Mouse (Mus musculus) frontal cortex, postnatal 10 days (tissue): ENCODE measurements around the gene Tra2b.
"Not testable (repeated sequence)": the region's sequence is repeated elsewhere in the genome, so short reads cannot be mapped to it uniquely, and the experiment has no call there.

ENCODE experiments used
- DNase-seq, 2 experiments: peaks; one replicate each; pipeline ENCODE4 v3.0.0; 2022; ENCODE audit warnings: low spot score in 2 of 2, mixed read lengths in 1 of 2

The Tra2b gene

DNA sequence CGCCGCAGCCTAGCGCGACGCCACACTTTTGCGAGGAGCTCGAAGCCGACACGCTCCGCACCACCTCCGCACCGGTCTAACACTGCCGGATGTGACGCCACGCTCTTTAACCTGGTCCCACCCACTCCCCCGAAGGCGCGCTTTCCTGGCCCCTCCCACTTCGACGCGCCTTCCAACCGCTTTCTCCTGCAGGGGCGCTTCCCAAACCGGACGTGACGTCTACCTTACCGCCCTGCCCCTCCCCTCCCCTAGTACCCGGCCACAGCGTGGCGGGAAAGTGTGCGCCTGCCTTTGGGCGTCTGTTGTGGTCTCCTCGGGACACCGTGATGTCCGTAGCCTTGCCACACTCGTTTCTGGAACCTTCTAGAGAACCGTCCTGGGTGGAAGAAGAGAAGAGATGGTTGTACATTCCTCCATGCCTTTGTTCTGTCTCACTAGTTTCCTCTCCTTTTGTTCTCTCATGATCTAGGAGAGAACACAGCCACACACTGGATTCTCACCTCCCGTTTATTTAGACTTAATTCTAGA lies at the start of gene Tra2b:
Tra2b (minus strand) TSS at position 157 of the 528 bp plus-strand sequence.
- peak; percentile 95 to 98 for DNase-seq

DNA sequence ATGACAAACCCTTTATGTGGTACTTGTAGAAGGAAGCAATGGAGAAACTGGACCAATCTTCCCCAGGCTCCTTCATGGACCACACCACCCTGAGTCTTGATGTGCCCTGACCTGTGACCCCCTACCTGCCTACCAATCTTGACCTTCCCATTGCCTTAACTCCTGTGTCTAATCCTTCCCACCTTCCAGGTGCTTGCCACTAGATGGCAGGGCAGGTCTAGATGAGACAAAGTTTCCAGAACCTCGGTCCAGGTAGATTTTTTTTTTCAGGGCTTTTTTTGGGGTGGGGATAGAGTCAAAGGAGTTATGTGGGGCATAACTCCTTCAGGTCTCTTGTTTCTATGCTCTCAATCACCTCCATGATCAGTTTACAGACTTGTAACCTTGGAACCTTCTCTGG lies 44.8 kb upstream of the Tra2b start:
- peak in 1 of 2 experiments; percentile 25 for DNase-seq

DNA sequence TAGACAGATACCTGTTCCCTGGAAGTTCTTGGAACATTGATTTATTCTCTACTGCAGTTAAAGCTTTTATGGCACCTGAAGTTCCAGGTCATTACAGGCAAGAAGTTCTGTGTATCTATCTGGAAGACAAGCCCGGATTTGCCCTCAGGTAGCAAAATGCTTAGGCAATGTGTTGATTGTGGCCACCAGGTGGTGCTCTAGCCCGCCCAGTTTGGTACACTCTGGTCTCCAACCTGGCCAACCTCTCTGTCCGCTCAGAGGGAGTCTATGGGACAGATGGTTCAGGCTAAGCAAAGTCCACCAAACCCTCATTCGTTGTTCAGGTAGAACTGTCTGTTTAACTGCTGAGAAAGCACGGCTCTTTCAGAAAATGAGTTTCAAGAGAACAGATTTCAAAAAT lies 36.8 kb upstream of the Tra2b start:
- DNase-seq = peak in 1 of 2 experiments; percentile 62

DNA sequence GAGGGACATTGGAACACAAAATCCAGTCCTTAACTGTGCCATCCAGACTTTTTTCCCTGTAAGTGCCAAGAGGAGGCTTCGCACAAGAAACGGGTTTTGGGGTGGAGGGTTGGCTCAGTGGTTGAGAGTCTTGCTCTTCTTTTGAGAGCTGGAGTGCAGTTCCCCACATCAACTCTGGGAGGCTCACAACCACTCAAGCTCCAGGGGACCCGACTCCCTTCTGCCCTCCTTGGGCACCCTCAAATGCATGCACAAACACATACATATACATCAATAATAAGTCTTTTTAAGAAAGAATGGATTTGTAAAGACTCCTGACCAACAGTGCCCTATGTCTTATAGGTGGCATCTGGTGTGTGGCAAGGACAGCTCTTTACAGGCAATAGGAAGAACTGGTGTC lies 35.6 kb upstream of the Tra2b start:
- no peak for DNase-seq

DNA sequence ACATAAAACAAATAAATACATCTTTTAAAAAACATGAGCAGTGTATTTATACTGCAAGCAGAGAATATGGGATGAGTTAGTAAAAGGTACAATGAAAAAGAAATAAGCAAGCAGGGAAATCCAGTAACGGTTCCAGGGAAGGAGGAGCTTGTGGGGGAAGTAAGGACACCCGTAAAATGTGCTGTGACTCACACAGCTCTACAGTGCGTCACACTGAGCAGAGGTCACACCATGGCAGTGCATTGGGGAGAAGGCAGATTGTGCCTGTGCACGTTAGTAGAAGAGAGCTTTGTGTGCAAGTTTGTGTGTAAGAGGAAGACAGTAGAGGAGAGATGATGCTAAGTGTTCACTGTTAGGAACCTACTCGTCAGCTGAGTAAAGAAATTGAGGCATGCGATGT lies 31.1 kb upstream of the Tra2b start:
- no peak for DNase-seq

DNA sequence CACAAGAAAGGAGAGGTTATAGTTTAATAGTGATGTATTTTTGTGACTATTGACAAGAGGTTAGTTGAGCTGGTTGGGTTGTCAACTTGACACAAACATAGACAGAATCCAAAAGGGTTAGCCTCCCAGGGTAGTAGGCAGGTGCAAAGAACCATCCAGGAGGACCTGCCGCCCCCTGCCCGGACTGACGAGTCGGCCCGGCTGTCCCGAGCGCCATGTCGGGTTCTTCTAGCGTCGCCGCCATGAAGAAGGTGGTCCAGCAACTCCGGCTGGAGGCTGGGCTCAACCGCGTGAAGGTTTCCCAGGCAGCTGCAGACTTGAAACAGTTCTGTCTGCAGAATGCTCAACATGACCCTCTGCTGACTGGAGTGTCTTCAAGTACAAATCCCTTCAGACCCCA lies 29.0 kb upstream of the Tra2b start:
- DNase-seq = not testable (repeated sequence)

DNA sequence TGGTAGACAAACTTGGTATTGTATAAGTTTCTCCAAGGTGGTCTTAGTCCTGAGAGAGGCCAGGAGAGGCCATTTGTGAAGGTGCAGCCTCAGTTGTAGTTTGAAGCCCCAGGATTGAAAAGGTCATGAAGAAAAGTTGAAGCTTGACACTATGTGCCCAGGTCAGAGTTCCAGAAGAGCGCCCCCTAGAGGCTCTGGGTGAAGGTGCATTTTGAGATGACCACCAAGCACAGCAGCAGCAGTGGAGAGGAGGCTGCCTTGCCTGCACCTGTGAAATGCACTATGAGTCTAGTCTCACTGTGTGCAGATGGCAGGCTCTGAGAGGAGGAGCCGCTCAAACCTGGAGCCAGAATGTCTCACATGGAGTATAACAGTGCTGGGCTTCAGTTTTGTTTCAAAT lies 27.8 kb upstream of the Tra2b start:
- DNase-seq = no peak

DNA sequence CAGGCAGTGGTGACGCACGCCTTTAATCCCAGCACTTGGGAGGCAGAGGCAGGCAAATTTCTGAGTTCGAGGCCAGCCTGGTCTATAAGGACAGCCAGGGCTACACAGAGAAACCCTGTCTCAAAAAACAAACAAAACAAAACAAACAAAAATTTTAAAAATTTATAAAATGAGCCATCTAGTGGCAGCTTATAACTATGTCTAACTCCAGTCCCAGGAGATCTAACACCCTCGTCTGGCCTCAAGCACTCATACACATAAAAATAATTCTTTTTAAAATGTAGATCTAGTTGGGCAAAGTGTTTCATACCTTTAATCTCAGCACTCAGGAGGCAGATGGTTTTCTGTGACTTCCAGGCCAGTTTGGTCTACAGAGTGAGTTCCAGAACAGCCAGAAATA lies 26.6 kb upstream of the Tra2b start:
- DNase-seq = no peak

DNA sequence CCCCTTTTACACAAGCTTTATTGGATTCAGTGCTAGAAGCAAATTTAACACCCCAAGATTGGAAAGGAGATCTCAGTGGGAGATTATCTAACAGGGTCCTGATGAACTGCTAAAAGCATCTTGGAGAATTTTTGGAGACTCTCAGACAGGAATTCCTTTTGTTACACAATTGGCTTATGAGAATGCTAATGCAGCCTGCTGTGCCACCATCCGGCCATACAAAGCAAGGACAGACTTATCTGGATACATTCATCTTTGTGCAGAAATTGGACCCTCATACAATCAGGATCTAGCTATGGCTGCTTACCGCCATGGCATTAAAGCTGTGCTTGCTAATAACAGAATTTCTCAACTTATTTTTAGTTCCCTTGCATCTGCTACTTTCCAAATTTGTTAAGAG lies 23.8 kb upstream of the Tra2b start:
- no peak for DNase-seq

DNA sequence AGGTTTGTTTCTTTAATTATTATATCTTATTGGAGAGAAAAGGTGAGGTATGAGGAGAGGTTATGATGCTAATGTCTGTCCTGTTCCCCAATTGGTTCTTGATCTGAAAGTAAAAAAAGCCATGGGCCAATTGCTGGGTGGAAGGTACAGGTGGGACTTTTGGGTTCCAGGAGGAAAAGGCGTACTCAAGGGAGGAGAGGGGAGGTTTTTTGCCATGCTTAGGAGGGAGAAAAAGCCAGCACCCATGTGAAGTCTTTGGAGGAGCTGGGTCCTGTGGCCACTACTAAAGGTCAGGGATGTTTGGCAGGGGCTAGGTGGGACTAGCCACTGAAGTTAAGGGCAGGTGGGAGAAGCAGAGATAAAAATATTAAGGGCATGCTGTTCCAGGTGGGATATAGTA lies 21.2 kb upstream of the Tra2b start:
- DNase-seq = no peak

DNA sequence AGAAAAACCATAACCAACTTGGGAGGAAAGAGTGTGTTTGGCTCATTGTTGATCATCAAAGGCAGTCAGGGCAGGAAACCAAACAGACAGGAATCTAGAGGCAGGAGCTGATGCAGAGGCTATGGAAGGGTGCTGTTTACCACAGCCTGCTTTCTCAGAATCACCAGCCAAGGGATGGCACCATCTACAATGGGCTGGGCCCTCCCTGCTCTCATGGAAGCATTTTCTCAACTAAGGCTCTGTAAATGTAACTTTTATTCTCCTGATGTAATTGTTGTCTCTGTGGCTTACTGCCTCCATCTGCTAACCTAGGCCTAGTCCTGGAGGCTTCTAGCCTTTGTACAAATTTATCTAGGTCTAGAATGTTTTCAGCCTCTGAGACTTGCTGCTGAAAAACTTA lies 10.7 kb upstream of the Tra2b start:
- DNase-seq = no peak

DNA sequence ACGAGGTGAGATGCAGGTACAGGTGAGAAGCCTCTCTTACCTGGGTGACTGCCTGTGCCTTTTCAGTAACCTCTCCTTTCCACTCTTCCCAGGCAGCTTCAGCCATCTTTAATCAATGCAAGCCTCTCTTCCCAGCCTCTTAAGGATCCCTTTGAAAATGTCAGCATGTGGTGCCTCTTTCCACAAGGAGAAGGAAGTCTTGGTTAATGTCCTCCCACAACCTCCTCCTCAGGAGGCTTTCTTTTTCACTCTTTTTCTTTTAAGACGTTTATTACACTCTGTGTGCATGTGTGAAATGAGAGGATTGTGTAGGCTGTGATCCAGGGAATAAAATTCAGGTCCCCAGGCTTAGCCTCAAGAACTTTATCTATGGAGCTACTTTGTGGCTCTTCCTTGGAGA lies 9.3 kb upstream of the Tra2b start:
- no peak for DNase-seq

DNA sequence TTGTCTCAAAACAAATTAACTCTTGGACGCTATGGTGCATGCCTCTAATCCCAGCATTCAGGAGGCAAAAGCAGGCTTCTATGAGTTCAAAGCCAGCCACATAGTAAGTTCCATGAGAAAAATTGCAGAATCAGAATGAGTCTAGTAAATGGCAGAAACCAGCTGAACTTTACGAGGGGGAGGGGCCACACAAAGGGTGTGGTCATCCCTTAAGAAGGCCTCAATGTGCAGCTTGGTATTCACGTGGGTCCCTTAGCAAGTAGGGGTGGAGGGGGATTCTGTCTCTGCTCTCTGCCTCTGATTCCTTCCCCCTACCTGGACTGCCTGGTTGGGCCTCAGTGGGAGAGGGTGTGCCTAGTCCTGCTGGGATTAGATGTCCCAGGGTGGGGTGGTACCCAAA lies 4.7 kb upstream of the Tra2b start:
- DNase-seq = no peak

DNA sequence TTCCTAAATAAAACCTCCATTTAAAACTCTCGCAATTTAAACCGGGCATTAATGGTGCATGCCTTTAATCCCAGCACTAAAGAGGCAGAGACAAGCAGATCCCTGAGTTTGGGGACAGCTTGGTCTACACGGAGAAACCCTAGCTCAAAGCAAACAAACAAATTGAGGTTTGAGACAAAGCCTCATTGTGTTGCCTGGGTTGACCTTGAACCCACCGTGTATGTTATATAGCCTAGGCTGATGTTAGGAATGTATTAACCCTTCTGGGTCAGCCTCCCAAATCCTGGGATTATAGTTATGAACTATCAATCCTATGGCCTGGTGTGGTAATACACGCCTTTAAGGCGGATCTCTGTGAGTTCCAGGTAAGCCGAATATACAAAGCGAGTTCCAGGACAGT lies 579 bp upstream of the Tra2b start:
- no peak for DNase-seq

DNA sequence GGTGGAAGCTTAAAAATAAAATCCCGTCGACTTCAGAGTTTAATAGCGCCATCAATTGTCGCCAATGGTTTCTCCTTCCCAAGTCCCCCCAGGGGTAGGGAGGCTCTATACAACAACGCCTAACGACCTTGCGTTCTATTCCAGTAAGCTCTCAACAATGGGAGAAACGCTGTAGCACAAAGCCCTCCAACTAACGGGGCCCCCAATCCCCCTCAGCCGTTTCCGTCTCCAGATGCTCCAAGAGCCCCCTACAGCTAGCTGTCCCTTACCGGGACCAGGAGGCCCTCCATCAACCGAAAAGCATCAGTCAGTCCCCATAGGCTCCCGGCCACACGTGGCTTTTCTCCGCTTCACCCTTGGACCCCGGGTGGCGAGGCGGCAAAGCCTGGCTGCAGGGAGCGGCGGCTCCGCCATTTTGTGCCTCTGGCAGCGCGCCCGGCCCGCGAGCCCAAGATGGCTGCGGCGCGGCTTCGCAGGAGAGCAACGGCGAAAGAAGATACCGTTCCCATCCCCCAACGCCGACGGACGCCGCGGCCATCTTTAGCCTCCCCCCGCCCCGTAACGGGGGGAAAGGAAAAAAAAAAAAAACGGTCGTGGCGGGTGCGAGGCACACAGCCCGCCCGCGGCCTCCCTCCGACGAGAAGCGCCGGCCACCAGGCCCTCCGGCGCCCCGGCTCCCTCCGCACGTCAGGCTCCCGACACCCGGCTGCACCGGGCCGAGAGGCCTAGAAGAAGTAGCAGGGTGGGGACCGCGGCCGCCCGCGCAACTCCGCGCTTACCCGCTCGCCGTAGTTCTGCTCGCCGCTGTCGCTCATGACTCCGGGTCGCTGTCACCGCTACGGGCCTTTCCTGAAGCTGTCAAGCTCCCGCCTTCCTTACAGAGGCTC lies 600 bp downstream of the Tra2b start:
- peak; percentile 72 to 85 for DNase-seq

DNA sequence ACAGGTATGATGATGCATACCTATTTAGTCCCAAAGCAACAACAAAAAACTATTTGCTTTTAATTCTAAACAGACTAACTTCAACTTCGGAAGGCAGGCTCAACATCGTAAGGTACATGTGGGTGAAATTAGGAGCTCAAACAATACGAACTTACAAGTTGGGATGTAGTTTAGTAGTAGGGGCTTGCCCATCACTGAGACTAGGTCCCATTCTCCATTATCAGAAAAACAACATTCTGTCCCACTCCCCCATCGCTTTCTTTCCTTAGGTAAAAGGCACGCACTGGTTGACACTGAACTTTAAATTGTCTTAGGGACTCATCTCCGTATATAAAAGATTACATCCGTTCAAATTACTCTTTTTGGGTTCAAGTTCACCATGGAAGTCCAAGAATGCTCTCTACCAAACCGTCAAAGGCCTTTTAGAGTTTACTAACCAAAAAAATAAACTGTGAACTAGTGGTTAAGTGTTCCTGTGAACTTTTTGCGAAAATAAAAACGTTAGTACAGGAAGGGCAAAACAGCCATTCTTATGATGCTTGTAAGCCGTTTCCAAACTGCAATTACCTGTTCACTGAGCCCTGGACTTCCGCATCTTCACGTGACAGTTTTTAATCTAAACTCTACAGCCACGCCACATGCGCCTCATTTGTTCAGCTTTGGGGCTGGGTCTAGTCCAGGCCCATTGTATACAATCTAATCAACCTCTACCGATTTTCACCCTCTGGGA lies 1.4 kb downstream of the Tra2b start:
- peak in 1 of 2 experiments; percentile 14 for DNase-seq

DNA sequence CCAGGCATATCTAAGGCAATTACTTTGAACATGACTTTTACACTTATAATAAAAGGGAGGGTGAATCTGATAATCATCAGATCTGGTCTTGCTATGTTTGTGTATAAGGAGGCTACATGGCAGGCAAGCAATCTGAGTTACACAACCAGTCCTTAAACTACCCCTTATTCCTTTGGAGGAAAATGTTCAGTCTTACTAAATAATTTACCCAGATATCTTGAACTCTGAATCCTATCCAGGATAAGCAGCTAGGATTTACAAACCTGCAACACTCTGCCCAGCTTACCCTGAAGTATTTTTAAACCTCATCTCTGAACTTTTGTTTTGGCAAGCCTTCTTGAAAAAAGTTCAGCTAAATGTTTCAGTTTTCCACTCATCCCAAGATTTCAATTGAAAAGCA lies 2.7 kb downstream of the Tra2b start:
- no peak for DNase-seq

DNA sequence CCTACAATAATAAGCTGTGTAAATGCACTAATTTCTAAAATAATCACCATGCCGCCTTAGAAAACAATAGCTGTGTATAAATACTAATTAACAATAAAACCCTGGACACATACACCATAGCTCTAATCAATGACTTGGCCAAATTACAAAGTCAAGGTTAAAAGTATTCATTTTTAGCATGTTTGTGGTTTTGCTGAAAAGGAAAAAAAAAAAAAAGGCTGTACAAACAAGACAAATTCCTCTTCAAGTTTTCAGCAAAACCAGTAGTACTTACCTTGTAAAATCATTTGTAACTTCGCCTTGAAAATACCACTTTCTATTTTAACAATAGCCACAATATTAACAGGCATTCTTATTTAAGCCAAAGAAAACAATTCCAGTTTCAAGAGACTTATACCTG lies 4.2 kb downstream of the Tra2b start:
- no peak for DNase-seq

DNA sequence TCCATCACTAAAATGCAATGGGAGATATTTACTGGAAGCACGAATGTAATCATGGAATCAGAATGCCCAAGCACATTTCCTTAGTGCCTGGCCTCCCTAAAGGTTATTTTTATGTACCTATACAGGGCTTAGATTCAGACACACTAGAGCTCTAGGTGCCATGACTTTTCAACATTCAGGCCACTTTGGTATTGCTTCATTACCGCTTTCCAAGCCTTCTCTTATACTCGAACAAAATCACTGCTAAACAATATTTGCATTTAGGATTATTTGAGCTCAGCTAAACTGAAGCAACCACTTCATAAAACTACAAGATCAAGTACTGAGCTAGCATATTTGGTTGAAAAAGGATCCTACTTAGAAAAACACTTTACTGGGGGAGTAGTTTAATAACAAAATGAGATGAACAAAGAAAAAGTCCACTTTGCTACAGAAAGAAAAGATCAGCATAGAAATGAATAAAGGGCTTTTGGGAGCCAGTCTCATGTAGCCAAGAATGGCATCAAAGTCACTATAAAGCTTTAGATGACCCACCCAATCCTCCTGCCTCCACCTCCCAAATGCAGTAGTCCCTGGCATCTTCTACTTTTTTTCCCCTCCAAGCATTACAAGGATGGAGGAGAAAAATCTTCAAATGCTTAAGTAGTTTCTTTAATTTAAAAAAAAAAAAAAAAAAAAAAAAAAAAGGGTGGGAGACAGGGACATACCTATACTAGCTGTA lies 5.2 kb downstream of the Tra2b start:
- DNase-seq = no peak

DNA sequence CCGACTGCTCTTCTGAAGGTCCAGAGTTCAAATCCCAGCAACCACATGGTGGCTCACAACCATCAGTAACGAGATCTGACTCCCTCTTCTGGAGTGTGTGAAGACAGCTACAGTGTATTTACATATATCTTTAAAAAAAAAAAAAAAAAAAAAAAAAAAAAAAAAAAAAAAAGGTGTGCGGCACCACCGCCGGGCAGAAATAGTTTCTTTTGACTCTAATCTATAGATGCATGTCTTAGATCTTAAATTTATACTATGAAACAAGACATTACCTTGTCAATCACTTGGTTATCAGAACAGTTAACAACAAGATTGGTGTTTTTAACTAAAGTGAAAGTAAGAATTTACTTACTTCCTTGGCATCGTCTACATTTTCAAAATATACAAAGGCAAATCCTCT lies 13.6 kb downstream of the Tra2b start:
- not testable (repeated sequence) for DNase-seq

DNA sequence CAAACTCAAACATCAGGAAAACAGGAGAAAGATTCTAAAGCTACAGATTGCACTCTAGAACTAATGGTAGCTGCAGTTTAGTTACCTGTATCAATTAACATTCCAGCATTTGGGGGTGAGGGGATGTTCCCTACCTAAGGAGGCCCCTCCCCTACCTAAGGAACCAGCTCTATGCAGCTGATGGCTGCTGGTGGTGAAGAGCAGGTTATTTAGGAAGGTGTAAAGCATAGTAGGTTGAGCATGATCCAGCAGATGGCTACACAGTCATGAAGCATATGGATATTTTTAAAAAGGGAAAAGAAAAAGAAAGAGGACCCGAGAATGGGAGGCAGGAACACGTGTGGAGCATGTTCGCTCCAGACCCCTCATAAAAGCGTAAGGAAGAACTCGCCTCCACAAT lies 15.5 kb downstream of the Tra2b start:
- no peak for DNase-seq

DNA sequence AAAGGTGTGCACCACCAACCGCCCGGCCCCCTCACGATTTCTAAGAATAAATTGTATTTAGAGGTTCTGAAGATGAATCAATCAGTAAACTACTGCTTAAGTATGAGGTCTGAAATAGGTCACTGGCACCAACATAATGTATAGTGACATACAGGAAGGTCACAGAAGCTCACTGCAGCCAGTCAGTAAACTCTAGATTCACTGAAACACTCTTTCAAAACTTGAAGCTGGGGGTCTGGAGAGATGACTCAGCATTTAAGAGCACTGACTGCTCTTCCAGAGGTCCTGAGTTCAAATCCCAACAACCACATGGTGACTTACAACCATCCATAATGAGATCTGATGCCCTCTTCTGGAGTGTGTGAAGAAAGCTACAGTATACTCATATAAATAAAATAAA lies 16.1 kb downstream of the Tra2b start:
- DNase-seq = no peak
